Mouse (Mus musculus) layer of hippocampus, postnatal 14 days (tissue): ENCODE results near the gene Gtf3c1. TPM values are rescaled to one million over a fixed set of nuclear protein-coding genes. Genes with fewer than 3 reads are reported as not detected.

Experiments
- DNase-seq, 2 experiments: peaks; one replicate each; pipeline ENCODE4 v3.0.0; 2021 to 2022; ENCODE audit warnings: low spot score in 2 of 2, mixed read lengths in 1 of 2
- long read RNA-seq, 2 experiments: library from polyadenylated mRNA; stranded (forward); transcript quantifications; one replicate each; pipeline ENCODE4 v2.0.0; 2021
- total RNA-seq, 2 experiments: library from RNA; stranded (reverse); gene quantifications; 2 replicates each; pipeline ENCODE4 v1.2.3; 2021

Gene Gtf3c1
- total RNA-seq, result 10 to 100 TPM; 88.8 to 94.2 TPM
- long read RNA-seq, experiment 1, full-length matches to known transcripts, result 6 of 18 reads
- long read RNA-seq, experiment 1, partial matches to known transcripts, result 8 of 18 reads
- long read RNA-seq, experiment 1, other reads (novel, unspliced or antisense), result 4 of 18 reads
- long read RNA-seq, experiment 2, full-length matches to known transcripts, result 18 of 36 reads
- long read RNA-seq, experiment 2, partial matches to known transcripts, result 16 of 36 reads
- long read RNA-seq, experiment 2, other reads (novel, unspliced or antisense), result 2 of 36 reads

GRCm38 (mm10) chr7:125707593-125708022 is at the start of gene Gtf3c1, which contains the start of gene D430042O09Rik:
Gene Gtf3c1 (minus strand): TSS chr7:125707780.
Gene D430042O09Rik (plus strand): TSS chr7:125707888.
- peak; percentile 99 to 100 for DNase-seq

- DNase-seq, result no peak
These were observed 49.2 kb upstream of the Gtf3c1 start for GRCm38 (mm10) chr7:125756806-125757205.

- no peak for DNase-seq
These were observed 45.7 kb upstream of the Gtf3c1 start for GRCm38 (mm10) chr7:125753326-125753715.

- DNase-seq, result no peak
These were observed 45.2 kb upstream of the Gtf3c1 start for GRCm38 (mm10) chr7:125752699-125753325.

- DNase-seq, result peak in 1 of 2 experiments; percentile 38
These were observed 40.6 kb upstream of the Gtf3c1 start for GRCm38 (mm10) chr7:125748186-125748585.

GRCm38 (mm10) chr7:125747316-125747690 is 39.7 kb upstream of the Gtf3c1 start:
- no peak for DNase-seq

- DNase-seq, result no peak
These were observed 39.2 kb upstream of the Gtf3c1 start for GRCm38 (mm10) chr7:125746621-125747315.

- DNase-seq, result no peak
These were observed 37.2 kb upstream of the Gtf3c1 start for GRCm38 (mm10) chr7:125744774-125745173.

GRCm38 (mm10) chr7:125741271-125741703 is 33.7 kb upstream of the Gtf3c1 start:
- DNase-seq, result no peak

- no peak for DNase-seq
These were observed 32.9 kb upstream of the Gtf3c1 start for GRCm38 (mm10) chr7:125740521-125740920.

- DNase-seq, result no peak
These were observed 28.9 kb upstream of the Gtf3c1 start for GRCm38 (mm10) chr7:125736366-125737015.

GRCm38 (mm10) chr7:125733791-125734190 is 26.2 kb upstream of the Gtf3c1 start:
- no peak for DNase-seq

GRCm38 (mm10) chr7:125731679-125732078 is 24.1 kb upstream of the Gtf3c1 start:
- DNase-seq, result no peak

- DNase-seq, result peak; percentile 48 to 70
These were observed 15.8 kb upstream of the Gtf3c1 start for GRCm38 (mm10) chr7:125723189-125723972.

- DNase-seq, result no peak
These were observed 14.5 kb upstream of the Gtf3c1 start for GRCm38 (mm10) chr7:125722127-125722526.

GRCm38 (mm10) chr7:125721033-125721432 is 13.5 kb upstream of the Gtf3c1 start:
- no peak for DNase-seq

- no peak for DNase-seq
These were observed 12.8 kb upstream of the Gtf3c1 start for GRCm38 (mm10) chr7:125720370-125720769.

- no peak for DNase-seq
These were observed 10.0 kb upstream of the Gtf3c1 start for GRCm38 (mm10) chr7:125717612-125718011.

GRCm38 (mm10) chr7:125716724-125717123 is 9.1 kb upstream of the Gtf3c1 start:
- no peak for DNase-seq

GRCm38 (mm10) chr7:125714803-125715202 is 7.2 kb upstream of the Gtf3c1 start:
- DNase-seq, result no peak
